Mouse (Mus musculus) mesoderm, embryonic 11.5 days (tissue): Measurements from ENCODE around the gene Rgs12.

Experiments
- DNase-seq: peaks from one replicate; pipeline ENCODE4 v3.0.0-alpha.2; 2012; ENCODE audit warnings: low read depth, low spot score

The Rgs12 gene

DNA sequence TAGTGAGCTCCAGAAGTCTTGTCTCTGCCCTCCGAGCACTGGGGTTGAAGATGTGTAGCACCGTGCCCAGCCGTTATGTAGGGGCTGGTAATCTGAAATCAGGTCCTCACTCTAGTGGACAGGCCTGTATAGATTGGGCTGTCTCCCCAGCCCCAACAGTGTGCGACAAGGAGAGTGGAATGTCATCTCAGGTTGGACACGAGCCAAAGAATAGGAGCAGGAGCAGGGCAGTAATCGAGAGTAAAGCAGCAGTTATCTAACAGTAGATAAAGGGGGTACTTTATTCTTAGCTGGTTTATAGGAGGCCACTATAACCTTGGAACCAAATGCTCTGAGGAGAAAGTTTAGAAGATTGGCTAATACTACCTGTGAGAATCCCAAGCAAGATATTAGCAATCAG, 30.9 kb downstream of the Rgs12 start:
- DNase-seq = no peak

- DNase-seq = no peak
Measured at GRCm38 (mm10) chr5:34981734-34982133, 32.5 kb downstream of the Rgs12 start.

DNA sequence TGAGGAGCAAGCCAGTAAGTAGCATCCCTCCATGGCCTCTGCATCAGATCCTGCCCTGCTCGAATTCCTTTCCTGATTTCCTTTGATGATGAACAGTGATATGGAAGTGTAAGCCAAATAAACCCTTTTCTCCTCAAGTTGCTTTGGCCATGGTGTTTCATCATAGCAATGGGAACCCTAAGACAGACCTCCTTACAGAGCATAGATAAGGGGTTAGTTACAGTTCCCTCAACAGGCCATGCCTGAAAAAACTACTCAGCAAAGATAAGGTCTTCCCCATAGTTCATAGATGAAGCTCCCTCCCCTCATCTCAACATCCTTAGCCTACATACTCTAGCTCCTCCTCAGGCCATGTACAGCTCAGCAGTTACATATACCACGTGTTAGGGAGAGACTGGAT, 35.7 kb downstream of the Rgs12 start:
- no peak for DNase-seq

- DNase-seq = peak; percentile 49
Measured at GRCm38 (mm10) chr5:34985867-34986266, 36.6 kb downstream of the Rgs12 start.

DNA sequence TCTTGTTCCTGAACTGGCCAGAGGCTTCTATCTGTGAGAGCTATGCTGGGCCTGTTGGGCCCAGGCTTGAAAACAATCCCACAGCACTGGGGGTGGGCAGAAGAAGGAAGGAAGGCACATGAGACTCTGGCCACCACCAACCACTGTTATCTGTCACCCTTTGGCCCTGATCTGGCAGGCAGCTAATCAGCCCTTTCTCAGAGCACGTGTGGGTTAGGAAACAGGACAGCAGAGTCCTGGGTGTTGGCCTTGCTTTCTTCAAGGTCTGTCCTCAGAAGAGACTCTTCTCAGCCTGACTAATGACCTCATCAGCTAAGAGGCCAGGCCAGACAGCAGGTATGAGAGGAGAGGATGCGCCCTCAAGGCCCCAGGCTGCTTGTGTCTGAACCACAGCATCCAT, 38.2 kb downstream of the Rgs12 start:
- no peak for DNase-seq

- no peak for DNase-seq
Measured at GRCm38 (mm10) chr5:34988690-34989089, 39.4 kb downstream of the Rgs12 start.

DNA sequence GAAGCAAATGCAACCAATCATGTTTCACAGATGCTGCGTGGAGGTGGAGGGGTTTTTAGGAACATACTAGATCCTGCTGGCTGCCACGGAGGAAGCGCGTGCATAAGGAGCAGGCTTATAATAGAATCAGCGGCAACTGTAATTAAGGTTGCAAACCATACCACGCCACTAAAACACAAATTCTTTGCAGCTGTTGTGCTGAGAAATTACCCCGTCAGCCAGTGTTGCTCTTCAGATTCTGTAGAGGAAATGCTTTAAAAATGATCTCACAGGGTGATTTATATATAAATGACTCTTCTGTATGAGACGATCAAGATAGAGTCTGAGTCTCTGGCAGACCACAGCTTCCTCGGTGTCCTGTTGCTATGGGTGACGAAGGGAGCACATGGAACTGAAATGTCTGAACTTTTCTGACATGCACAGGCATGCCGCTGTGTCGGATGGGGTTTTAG, 40.1 kb downstream of the Rgs12 start:
- no peak for DNase-seq

DNA sequence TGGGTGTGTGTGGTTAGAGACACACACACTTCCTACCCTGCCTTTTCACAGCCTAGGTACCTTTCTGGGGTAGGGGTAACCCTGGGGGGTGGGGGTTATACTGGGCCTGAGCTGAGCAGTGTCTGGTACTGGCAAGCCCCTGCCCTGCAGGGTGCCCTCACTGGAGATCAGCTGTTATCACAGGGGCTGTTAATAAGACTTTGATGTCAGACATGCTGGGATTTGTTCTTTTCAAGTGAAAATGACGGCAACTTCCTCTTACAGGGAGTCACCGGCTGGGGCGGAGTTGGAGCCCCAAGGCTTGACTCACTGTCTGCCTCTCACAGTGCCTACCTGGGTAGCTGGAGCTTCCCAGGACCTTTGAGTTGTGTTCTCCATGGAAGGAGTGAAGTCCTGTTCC, 49.5 kb downstream of the Rgs12 start:
- DNase-seq = no peak

GRCm38 (mm10) chr5:34999281-34999680, 50.0 kb downstream of the Rgs12 start:
- no peak for DNase-seq

GRCm38 (mm10) chr5:35000323-35000722, 51.1 kb downstream of the Rgs12 start:
- no peak for DNase-seq

- no peak for DNase-seq
Measured at GRCm38 (mm10) chr5:35001144-35001543, 51.9 kb downstream of the Rgs12 start.

- DNase-seq = no peak
Measured at GRCm38 (mm10) chr5:35003611-35004162, 54.4 kb downstream of the Rgs12 start.

DNA sequence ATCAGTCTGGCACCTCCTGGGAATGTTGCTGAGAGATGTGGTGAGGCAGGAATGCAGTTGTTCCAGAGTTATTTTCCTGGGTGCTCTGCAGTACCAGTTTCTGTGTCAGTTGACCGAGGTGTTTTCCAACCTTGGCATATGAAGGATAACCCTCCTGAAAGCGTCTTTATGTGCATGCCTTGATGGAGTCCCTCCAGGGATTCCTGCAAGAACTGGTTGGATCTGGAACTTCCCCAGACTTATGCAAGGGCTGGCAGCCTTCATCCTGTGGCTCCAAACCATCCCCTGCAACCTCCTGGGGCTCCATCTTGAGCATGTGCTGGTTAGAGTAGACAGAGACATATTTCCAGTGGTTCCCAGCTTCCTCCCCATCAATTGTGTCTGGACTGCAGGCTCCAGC, 55.5 kb downstream of the Rgs12 start:
- DNase-seq = no peak

- DNase-seq = no peak
Measured at GRCm38 (mm10) chr5:35005659-35006058, 56.4 kb downstream of the Rgs12 start.

DNA sequence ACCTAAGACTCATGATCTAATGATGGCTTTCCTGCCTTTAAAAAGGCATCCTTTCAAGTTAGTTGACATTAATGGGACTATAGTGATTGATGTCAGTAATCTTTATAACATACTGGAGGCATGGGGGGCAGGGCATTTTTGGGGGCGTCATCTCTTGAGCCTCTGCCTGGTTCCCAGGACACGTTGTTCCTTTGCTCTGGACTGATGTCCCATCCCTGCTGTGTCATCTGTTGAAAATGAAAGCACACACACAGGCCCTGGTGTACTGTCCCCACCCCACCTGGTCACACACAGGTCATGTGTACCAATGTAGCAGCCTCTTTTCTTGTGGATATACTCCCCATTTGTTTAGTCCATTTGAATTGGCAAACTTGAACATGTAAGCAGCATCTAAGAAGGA, 57.4 kb downstream of the Rgs12 start:
- no peak for DNase-seq

DNA sequence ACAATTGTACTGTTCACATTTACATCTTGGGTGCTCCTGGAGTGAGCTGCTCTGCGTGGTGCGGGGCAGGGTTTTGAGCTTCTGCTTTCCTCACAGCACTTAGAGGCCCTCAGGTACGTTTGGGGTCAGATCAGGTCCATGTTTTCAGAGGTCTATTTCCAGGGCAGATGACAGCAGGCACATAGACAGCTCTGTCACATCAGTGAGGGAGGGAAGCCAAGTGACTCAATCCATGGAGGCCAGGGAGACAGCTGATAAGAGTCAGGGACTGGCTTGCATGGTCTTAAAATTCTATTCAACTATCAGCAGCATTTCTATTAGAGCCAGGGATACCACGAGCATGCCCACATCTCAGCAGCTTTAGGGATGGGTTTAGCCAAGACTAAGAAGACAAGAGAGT, 59.9 kb downstream of the Rgs12 start:
- no peak for DNase-seq

GRCm38 (mm10) chr5:35010656-35011055, 61.4 kb downstream of the Rgs12 start:
- no peak for DNase-seq

DNA sequence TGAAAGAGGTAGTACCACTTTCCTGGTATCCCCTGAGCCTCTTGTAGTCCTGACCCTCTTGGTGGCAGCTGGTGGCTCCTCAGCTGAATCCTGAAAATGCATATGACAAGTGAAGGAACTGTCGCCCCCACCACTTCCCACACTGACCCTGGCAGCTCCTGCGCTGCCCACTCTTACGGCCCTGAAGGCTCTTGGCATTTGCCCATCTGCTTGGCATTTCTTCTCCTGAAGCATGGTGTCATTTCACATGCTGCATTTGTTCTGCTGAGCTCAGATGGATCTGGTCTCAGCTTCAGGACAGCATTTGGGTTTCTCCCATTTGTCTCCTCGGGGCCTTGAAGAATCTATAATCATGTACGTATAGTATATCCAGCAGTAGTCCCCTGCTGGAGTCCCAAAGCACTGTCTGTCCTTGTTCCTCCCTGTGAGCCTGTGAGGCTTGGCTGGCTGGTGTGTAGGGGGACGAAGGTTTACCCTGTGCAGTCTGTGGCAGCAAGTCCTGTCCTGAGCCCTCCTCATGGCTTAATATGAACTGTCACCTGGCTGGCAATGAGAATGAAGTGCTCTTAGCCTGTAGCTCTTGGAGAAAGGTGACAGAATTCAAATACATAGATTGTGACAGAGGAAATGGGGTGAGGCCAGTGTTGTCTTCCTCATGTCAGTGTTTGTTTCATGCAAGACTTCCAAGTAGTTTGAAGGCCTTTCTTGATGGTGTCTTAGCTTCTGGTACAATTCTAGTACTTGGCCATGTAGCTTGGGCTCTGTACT, 62.1 kb downstream of the Rgs12 start:
- DNase-seq = no peak

DNA sequence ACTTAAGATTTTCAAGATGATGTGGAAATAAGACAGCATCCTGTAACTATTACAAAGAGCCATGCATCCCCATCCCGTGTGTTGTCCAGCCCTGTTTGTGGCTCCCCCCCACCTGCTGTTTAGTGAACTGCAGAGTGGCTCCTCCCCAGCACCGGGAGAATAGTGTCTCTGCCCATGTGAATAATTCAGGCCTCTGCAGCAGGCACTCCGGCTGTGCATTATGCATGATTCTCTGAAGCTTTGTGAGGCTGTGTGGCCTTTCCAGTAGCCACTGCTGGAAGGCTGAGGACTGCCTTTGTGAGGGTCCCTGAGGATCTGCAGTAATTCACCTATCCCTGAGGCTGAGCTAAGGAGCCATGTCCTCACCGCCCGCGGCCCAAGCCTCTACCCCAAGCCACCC, 64.8 kb downstream of the Rgs12 start:
- peak; percentile 45 for DNase-seq

DNA sequence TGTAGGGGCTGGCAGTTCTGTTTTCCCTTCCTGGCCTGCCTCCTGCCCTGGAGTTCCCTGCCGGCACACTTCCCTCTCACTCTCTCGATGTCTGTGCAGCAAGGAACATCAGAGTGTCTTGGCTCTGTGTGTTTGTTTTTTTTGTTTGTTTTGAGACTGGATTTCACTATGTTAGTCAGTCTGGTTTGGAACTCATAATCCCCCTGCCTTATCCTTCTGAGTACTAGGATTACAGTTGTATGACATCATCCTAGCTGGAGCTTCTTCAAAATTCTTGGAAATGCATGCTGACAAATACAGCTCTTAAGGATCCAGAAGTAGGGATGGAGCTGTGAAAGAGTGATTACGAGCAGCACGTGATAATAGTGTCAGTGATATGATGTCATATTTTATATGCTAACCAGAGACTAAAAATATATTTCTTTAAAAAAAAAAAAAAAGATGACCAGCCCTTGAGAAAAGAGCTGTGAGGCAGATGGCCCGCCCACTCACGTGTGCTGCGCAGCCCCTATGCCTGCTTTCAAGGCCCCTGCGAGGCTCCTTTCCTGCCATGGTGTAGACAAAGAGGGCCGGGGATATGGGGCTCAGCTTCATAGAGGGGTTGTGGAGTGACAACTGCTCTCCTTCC, 70.5 kb downstream of the Rgs12 start:
- DNase-seq = no peak

GRCm38 (mm10) chr5:35020410-35021241, 71.4 kb downstream of the Rgs12 start:
- no peak for DNase-seq

- DNase-seq = peak; percentile 16
Measured at GRCm38 (mm10) chr5:35024975-35025374, 75.7 kb downstream of the Rgs12 start.
